Mouse (Mus musculus): ENCODE data around the gene Peli3. TPM values are rescaled to one million over a fixed set of nuclear protein-coding genes. Genes with fewer than 3 reads are reported as not detected.
"Not testable (repeated sequence)": the region's sequence is repeated elsewhere in the genome, so short reads cannot be mapped to it uniquely, and the experiment has no call there.

The Peli3 gene
- 5.1 and 6.7 TPM in 2 replicates for polyA plus RNA-seq (2012; rRNA removed)

- no peak for DNase-seq (ENCODE audit: low read depth)
Measured at GRCm38 (mm10) chr19:4942551-4943252, at the start of gene Peli3. Gene Peli3, minus strand, starts transcription at chr19:4943127.

GRCm38 (mm10) chr19:4992371-4992770 is 49.4 kb upstream of the Peli3 start:
- no peak for DNase-seq (ENCODE audit: low read depth)

GRCm38 (mm10) chr19:4990716-4991115 is 47.8 kb upstream of the Peli3 start:
- no peak for DNase-seq (ENCODE audit: low read depth)

- DNase-seq (ENCODE audit: low read depth): no peak
Measured at GRCm38 (mm10) chr19:4990256-4990625, 47.3 kb upstream of the Peli3 start, which contains the start of gene Npas4. Gene Npas4, minus strand, starts transcription at chr19:4990316.

- DNase-seq (ENCODE audit: low read depth): no peak
Measured at GRCm38 (mm10) chr19:4989434-4990255, 46.7 kb upstream of the Peli3 start.

GRCm38 (mm10) chr19:4989013-4989412 is 46.1 kb upstream of the Peli3 start:
- DNase-seq (ENCODE audit: low read depth): no peak

- no peak for DNase-seq (ENCODE audit: low read depth)
Measured at GRCm38 (mm10) chr19:4981767-4982166, 38.8 kb upstream of the Peli3 start.

- no peak for DNase-seq (ENCODE audit: low read depth)
Measured at GRCm38 (mm10) chr19:4968236-4968635, 25.3 kb upstream of the Peli3 start.

- DNase-seq (ENCODE audit: low read depth): peak; percentile 69
Measured at GRCm38 (mm10) chr19:4961928-4962601, 19.1 kb upstream of the Peli3 start, which contains the start of gene Mrpl11. Gene Mrpl11, plus strand, starts transcription at chr19:4962147.

GRCm38 (mm10) chr19:4948641-4949040 is 5.7 kb upstream of the Peli3 start:
- DNase-seq (ENCODE audit: low read depth): not testable (repeated sequence)

GRCm38 (mm10) chr19:4945540-4945939 is 2.6 kb upstream of the Peli3 start:
- DNase-seq (ENCODE audit: low read depth): no peak

- DNase-seq (ENCODE audit: low read depth): no peak
Measured at GRCm38 (mm10) chr19:4943253-4943588, 294 bp upstream of the Peli3 start.

GRCm38 (mm10) chr19:4937444-4938310 is 5.2 kb downstream of the Peli3 start:
- no peak for DNase-seq (ENCODE audit: low read depth)

GRCm38 (mm10) chr19:4936896-4937295 is 6.0 kb downstream of the Peli3 start:
- DNase-seq (ENCODE audit: low read depth): no peak

GRCm38 (mm10) chr19:4928781-4929180 is 14.1 kb downstream of the Peli3 start:
- no peak for DNase-seq (ENCODE audit: low read depth)

GRCm38 (mm10) chr19:4927904-4928531 is 14.9 kb downstream of the Peli3 start, which contains the start of gene Dpp3:
Gene Dpp3, minus strand, starts transcription at chr19:4928287.
- peak; percentile 78 for DNase-seq (ENCODE audit: low read depth)

GRCm38 (mm10) chr19:4925121-4925860 is 17.6 kb downstream of the Peli3 start:
- DNase-seq (ENCODE audit: low read depth): no peak

- no peak for DNase-seq (ENCODE audit: low read depth)
Measured at GRCm38 (mm10) chr19:4919652-4920051, 23.3 kb downstream of the Peli3 start.

GRCm38 (mm10) chr19:4916827-4917226 is 26.1 kb downstream of the Peli3 start:
- DNase-seq (ENCODE audit: low read depth): no peak

- no peak for DNase-seq (ENCODE audit: low read depth)
Measured at GRCm38 (mm10) chr19:4915924-4916603, 26.9 kb downstream of the Peli3 start.

Data from gonadal fat pad, adult 2 months (tissue).